Mouse (Mus musculus) bone marrow, adult 2 months (tissue): ENCODE data around the gene Ppp2r5b.

ENCODE experiments used
- CTCF ChIP-seq: fragments of 200-500 bp; IDR thresholded peaks from 2 replicates; pipeline ENCODE4 v1.5.1; 2011; ENCODE audit warnings: low read length, control low read depth; ENCODE audit not compliant: control insufficient read depth, insufficient read depth
- POLR2A ChIP-seq: fragments of 200-500 bp; IDR thresholded peaks from 2 replicates; pipeline ENCODE4 v1.6.1; 2011; ENCODE audit warnings: low read depth, mild to moderate bottlenecking, control low read depth, low read length, borderline replicate concordance; ENCODE audit not compliant: control insufficient read depth

DNA sequence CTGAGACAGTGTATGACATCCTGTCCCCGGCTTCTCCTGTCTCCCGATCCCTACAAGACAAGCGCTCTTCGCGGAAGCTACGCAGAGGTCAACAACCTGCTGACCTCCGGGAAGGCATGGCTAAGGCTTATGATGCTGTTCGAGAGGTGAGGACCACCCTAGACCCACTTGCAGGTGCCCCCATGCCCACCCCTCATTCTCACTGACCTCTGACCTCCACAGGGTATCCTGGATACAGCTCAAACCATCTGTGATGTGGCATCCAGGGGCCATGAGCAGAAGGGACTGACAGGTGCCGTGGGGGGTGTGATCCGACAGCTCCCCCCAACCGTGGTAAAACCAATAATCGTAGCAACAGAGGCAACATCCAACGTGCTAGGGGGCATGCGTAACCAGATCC, 25.7 kb upstream of the Ppp2r5b start:
- TF ChIP-seq CTCF (no peak), POLR2A (no peak)
